Mouse (Mus musculus) limb, embryonic 11.5 days (tissue): ENCODE results near the gene Ntsr1. TPM values are rescaled to one million over a fixed set of nuclear protein-coding genes. Genes with fewer than 3 reads are reported as not detected.

Experiments
- ATAC-seq: fragments of 200-750 bp; cut with Nextera tagmentation; 2 replicates; pipeline ENCODE4 v1.8.0; 2017; ENCODE audit warnings: low read depth; ENCODE audit not compliant: insufficient number of reproducible peaks, low FRiP score, low TSS enrichment
- DNase-seq: peaks from one replicate; pipeline ENCODE4 v3.0.0-alpha.2; 2015; ENCODE audit warnings: low spot score
- H3K27ac ChIP-seq: fragments of 300-500 bp; sonication (generic); replicated peaks from 2 replicates; pipeline ENCODE4 v1.5.1; 2014; ENCODE audit warnings: low read depth, mild to moderate bottlenecking, low read length
- H3K27me3 ChIP-seq: fragments of 300-500 bp; sonication (generic); 2 replicates; pipeline ENCODE4 v1.6.1; 2014; ENCODE audit warnings: mild to moderate bottlenecking, low read length, mixed read lengths; ENCODE audit not compliant: control insufficient read depth, insufficient read depth
- H3K36me3 ChIP-seq: fragments of 300-500 bp; sonication (generic); 2 replicates; pipeline ENCODE4 v1.6.1; 2014; ENCODE audit warnings: mild to moderate bottlenecking, low read length, moderate library complexity, mixed read lengths; ENCODE audit not compliant: control insufficient read depth, insufficient read depth
- H3K4me1 ChIP-seq: fragments of 300-500 bp; sonication (generic); 2 replicates; pipeline ENCODE4 v1.6.1; 2014; ENCODE audit warnings: low read length, mixed read lengths; ENCODE audit not compliant: control insufficient read depth, insufficient read depth
- H3K4me2 ChIP-seq: fragments of 300-500 bp; sonication (generic); 2 replicates; pipeline ENCODE4 v1.6.1; 2014; ENCODE audit warnings: low read depth, mild to moderate bottlenecking, moderate library complexity; ENCODE audit not compliant: severe bottlenecking
- H3K4me3 ChIP-seq: fragments of 300-500 bp; sonication (generic); 2 replicates; pipeline ENCODE4 v1.5.1; 2014; ENCODE audit warnings: low read depth, low read length
- H3K9ac ChIP-seq: fragments of 300-500 bp; sonication (generic); 2 replicates; pipeline ENCODE4 v1.6.1; 2014; ENCODE audit warnings: mild to moderate bottlenecking, low read length
- H3K9me3 ChIP-seq: fragments of 300-500 bp; sonication (generic); 2 replicates; pipeline ENCODE4 v1.6.1; 2016; ENCODE audit warnings: low read length; ENCODE audit not compliant: control insufficient read depth
- WGBS: fragments of 180-500 bp; shearing (Covaris S2); extraction: QIAGEN DNeasy Blood & Tissue Kit; methylation state at CpG from one replicate; pipeline ENCODE4 v1.1.7; 2014; 5-methylcytosine and 5-hydroxymethylcytosine counted together
- polyA plus RNA-seq: library from polyadenylated mRNA; unstranded; fragments of >200 nt; fragmentation: Nextera tagmentation; extraction: Ambion mirVana; gene quantifications from 2 replicates; pipeline ENCODE4 v1.2.1, GENCODE M21; 2014

Gene Ntsr1
- polyA plus RNA-seq, 1 experiment from 2014 or later, result not detected

GRCm38 (mm10) chr2:180530584-180530983, 30.8 kb downstream of the Ntsr1 start:
- H3K27me3 ChIP-seq, result no peaks in the 10 kb centered on the region
- WGBS, result 43% methylated on average over 3 of the region's 3 CpGs
- H3K4me1 ChIP-seq, result 0 out of 2 replicates have a peak, but pooled peaks cover 3% of the 10 kb centered on the region
- no peak overlapping the region for H3K4me3 ChIP-seq
- no peaks in the 10 kb centered on the region for H3K9me3 ChIP-seq
- no peak overlapping the region for H3K4me2 ChIP-seq
- no peaks in the 10 kb centered on the region for H3K36me3 ChIP-seq
- ATAC-seq (no peak), DNase-seq (no peak)
- H3K27ac ChIP-seq, result no peak overlapping the region
- H3K9ac ChIP-seq, result no peak overlapping the region

- Histone ChIP-seq H3K4me1 (0 out of 2 replicates have a peak, but pooled peaks cover 3% of the 10 kb centered on the region), H3K9me3 (no peaks in the 10 kb centered on the region), H3K4me3 (no peak overlapping the region), H3K36me3 (no peaks in the 10 kb centered on the region), H3K9ac (no peak overlapping the region), H3K27ac (no peak overlapping the region), H3K27me3 (no peaks in the 10 kb centered on the region), H3K4me2 (no peak overlapping the region)
- WGBS, result 62% methylated on average over 7 of the region's 7 CpGs
- DNase-seq (no peak), ATAC-seq (no peak)
Measured at GRCm38 (mm10) chr2:180531671-180532385, 32.1 kb downstream of the Ntsr1 start.

- ATAC-seq, result no peak
Measured at GRCm38 (mm10) chr2:180532386-180532995, 32.7 kb downstream of the Ntsr1 start.

GRCm38 (mm10) chr2:180533237-180533636, 33.5 kb downstream of the Ntsr1 start:
- H3K27me3 ChIP-seq, result no peaks in the 10 kb centered on the region
- no peak for ATAC-seq
- no peak overlapping the region for H3K4me3 ChIP-seq
- 87% methylated on average over 4 of the region's 4 CpGs for WGBS
- H3K36me3 ChIP-seq, result no peaks in the 10 kb centered on the region
- H3K9ac ChIP-seq, result no peak overlapping the region
- H3K4me1 ChIP-seq, result 0 out of 2 replicates have a peak, but pooled peaks cover 3% of the 10 kb centered on the region
- no peak for DNase-seq
- no peak overlapping the region for H3K4me2 ChIP-seq
- no peak overlapping the region for H3K27ac ChIP-seq
- no peaks in the 10 kb centered on the region for H3K9me3 ChIP-seq

More at GRCm38 (mm10) chr2:180532386-180532995, 32.7 kb downstream of the Ntsr1 start:
- no peaks in the 10 kb centered on the region for H3K36me3 ChIP-seq
- DNase-seq, result no peak
- WGBS, result 56% methylated on average over 6 of the region's 6 CpGs
- H3K4me2 ChIP-seq, result no peak overlapping the region
- H3K9ac ChIP-seq, result no peak overlapping the region
- 0 out of 2 replicates have a peak, but pooled peaks cover 3% of the 10 kb centered on the region for H3K4me1 ChIP-seq
- H3K27ac ChIP-seq, result no peak overlapping the region
- no peak overlapping the region for H3K4me3 ChIP-seq
- no peaks in the 10 kb centered on the region for H3K27me3 ChIP-seq
- H3K9me3 ChIP-seq, result no peaks in the 10 kb centered on the region

- Histone ChIP-seq H3K36me3 (no peaks in the 10 kb centered on the region), H3K9ac (no peak overlapping the region), H3K9me3 (no peaks in the 10 kb centered on the region), H3K4me2 (no peak overlapping the region), H3K27me3 (no peaks in the 10 kb centered on the region), H3K4me3 (no peak overlapping the region), H3K4me1 (no peaks in the 10 kb centered on the region), H3K27ac (no peak overlapping the region)
- no peak for DNase-seq
- WGBS, result 79% methylated on average over 2 of the region's 2 CpGs
- ATAC-seq, result no peak
Measured at GRCm38 (mm10) chr2:180543675-180544074, 43.9 kb downstream of the Ntsr1 start.

- WGBS, result 82% methylated on average over 18 of the region's 18 CpGs
- no peak overlapping the region for H3K9ac ChIP-seq
- no peaks in the 10 kb centered on the region for H3K36me3 ChIP-seq
- H3K4me2 ChIP-seq, result no peak overlapping the region
- no peaks in the 10 kb centered on the region for H3K9me3 ChIP-seq
- H3K27me3 ChIP-seq, result no peaks in the 10 kb centered on the region
- H3K4me1 ChIP-seq, result no peaks in the 10 kb centered on the region
- H3K27ac ChIP-seq, result no peak overlapping the region
- no peak overlapping the region for H3K4me3 ChIP-seq
- DNase-seq, result no peak
- ATAC-seq, result no peak
Measured at GRCm38 (mm10) chr2:180545046-180545445, 45.3 kb downstream of the Ntsr1 start.

- Histone ChIP-seq H3K9me3 (no peaks in the 10 kb centered on the region), H3K4me1 (no peaks in the 10 kb centered on the region), H3K27me3 (no peaks in the 10 kb centered on the region), H3K4me2 (no peak overlapping the region), H3K36me3 (no peaks in the 10 kb centered on the region), H3K27ac (no peak overlapping the region), H3K4me3 (no peak overlapping the region), H3K9ac (no peak overlapping the region)
- no peak for ATAC-seq
- 46% methylated on average over 8 of the region's 8 CpGs for WGBS
- DNase-seq, result no peak
Measured at GRCm38 (mm10) chr2:180547384-180548106, 47.8 kb downstream of the Ntsr1 start.

GRCm38 (mm10) chr2:180552340-180552739, 52.6 kb downstream of the Ntsr1 start:
- Histone ChIP-seq H3K36me3 (no peaks in the 10 kb centered on the region), H3K27me3 (no peaks in the 10 kb centered on the region), H3K4me3 (no peak overlapping the region), H3K4me1 (no peaks in the 10 kb centered on the region), H3K4me2 (no peak overlapping the region), H3K9ac (no peak overlapping the region), H3K27ac (no peak overlapping the region), H3K9me3 (no peaks in the 10 kb centered on the region)
- DNase-seq, result no peak
- ATAC-seq, result no peak
- WGBS, result 86% methylated on average over 3 of the region's 3 CpGs
